Mouse (Mus musculus) testis, adult 2 months (tissue): ENCODE measurements around the gene Pakap.

ENCODE experiments used
- CTCF ChIP-seq: fragments of 200-500 bp; IDR thresholded peaks from 2 replicates; pipeline ENCODE4 v1.5.1; 2012; ENCODE audit warnings: low read depth, mild to moderate bottlenecking, inconsistent platforms, low read length, moderate library complexity; ENCODE audit not compliant: control insufficient read depth, insufficient read depth, insufficient replicate concordance
- POLR2A ChIP-seq: fragments of 200-500 bp; IDR thresholded peaks from 2 replicates; pipeline ENCODE4 v1.6.1; 2012; ENCODE audit warnings: low read depth, mild to moderate bottlenecking, inconsistent platforms, low read length, moderate library complexity; ENCODE audit not compliant: control insufficient read depth

- TF ChIP-seq POLR2A (no peak), CTCF (no peak)
Observed at GRCm38 (mm10) chr4:57924556-57925071, 356.6 kb downstream of the Pakap start.
